Mouse (Mus musculus) neural tube, embryonic 11.5 days (tissue): Measurements from ENCODE around the gene Trmt61a. TPM values are rescaled to one million over a fixed set of nuclear protein-coding genes. Genes with fewer than 3 reads are reported as not detected.

ENCODE experiments used
- ATAC-seq: fragments of 200-750 bp; cut with Nextera tagmentation; 2 replicates; pipeline ENCODE4 v1.8.0; 2017; ENCODE audit warnings: moderate number of reproducible peaks, mild to moderate bottlenecking, moderate TSS enrichment, moderate library complexity; ENCODE audit not compliant: insufficient read depth, low FRiP score, low TSS enrichment
- DNase-seq: peaks from one replicate; pipeline ENCODE4 v3.0.0-alpha.2; 2015; ENCODE audit warnings: low spot score
- H3K27ac ChIP-seq: fragments of 300-500 bp; sonication (generic); 2 replicates; pipeline ENCODE4 v1.5.1; 2014; ENCODE audit warnings: low read depth, mild to moderate bottlenecking, low read length
- H3K27me3 ChIP-seq: fragments of 300-500 bp; sonication (generic); 2 replicates; pipeline ENCODE4 v1.6.1; 2014; ENCODE audit warnings: mild to moderate bottlenecking, low read length, mixed read lengths; ENCODE audit not compliant: control insufficient read depth, insufficient read depth
- H3K36me3 ChIP-seq: fragments of 300-500 bp; sonication (generic); 2 replicates; pipeline ENCODE4 v1.6.1; 2014; ENCODE audit warnings: mild to moderate bottlenecking, low read length, moderate library complexity, mixed read lengths; ENCODE audit not compliant: control insufficient read depth, insufficient read depth
- H3K4me1 ChIP-seq: fragments of 300-500 bp; sonication (generic); 2 replicates; pipeline ENCODE4 v1.6.1; 2014; ENCODE audit warnings: low read length, mixed read lengths; ENCODE audit not compliant: control insufficient read depth, insufficient read depth
- H3K4me2 ChIP-seq: fragments of 300-500 bp; sonication (generic); 2 replicates; pipeline ENCODE4 v1.6.1; 2014; ENCODE audit warnings: low read depth, mild to moderate bottlenecking, moderate library complexity
- H3K4me3 ChIP-seq: fragments of 300-500 bp; sonication (generic); 2 replicates; pipeline ENCODE4 v1.5.1; 2014; ENCODE audit warnings: low read depth, low read length
- H3K9ac ChIP-seq: fragments of 300-500 bp; sonication (generic); 2 replicates; pipeline ENCODE4 v1.6.1; 2014; ENCODE audit warnings: mild to moderate bottlenecking, low read length
- H3K9me3 ChIP-seq: fragments of 300-500 bp; sonication (generic); 2 replicates; pipeline ENCODE4 v1.6.1; 2016; ENCODE audit warnings: low read length; ENCODE audit not compliant: control insufficient read depth
- WGBS: fragments of 180-500 bp; shearing (Covaris S2); extraction: QIAGEN DNeasy Blood & Tissue Kit; methylation state at CpG from one replicate; pipeline ENCODE4 v1.1.7; 2014; 5-methylcytosine and 5-hydroxymethylcytosine counted together
- polyA plus RNA-seq: library from polyadenylated mRNA; unstranded; fragments of >200 nt; fragmentation: Nextera tagmentation; extraction: Ambion mirVana; gene quantifications from 2 replicates; pipeline ENCODE4 v1.2.1, GENCODE M21; 2014

The Trmt61a gene
- polyA plus RNA-seq, 1 experiment from 2014 or later: 6.6 TPM

DNA sequence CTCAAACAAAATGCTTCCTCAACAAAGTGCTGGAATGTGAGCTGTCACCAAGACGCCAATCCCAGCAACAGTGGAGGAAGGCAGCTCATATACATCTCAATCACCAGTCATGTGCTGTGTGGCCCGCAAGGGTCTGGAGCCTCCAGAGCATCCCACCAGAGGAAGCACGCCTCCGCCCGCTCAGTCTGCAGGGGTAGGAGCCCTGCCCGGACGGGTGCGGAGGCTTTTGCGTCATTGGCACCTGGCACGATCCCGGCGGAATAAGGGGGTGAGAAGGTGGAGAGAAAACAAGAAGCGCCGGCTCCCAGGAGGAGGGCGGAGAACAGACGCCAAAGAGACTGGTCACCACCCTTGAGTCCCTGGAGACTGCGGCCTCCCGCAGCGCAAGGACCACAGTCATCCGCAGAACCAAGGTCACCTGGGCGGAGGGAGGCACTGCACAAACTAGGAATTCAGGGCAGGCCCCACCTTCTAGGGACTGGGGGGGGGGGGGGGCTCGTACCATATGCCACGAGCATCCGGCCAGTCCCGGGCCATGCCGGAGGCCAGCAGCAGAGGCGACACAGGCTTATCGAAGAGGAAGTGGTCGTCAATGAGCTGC, 7.4 kb upstream of the Trmt61a start:
- Histone ChIP-seq H3K27me3 (peaks cover 6% of the 10 kb centered on the region), H3K27ac (peak overlapping the region; percentile 29; the same call in 1 of the 2 replicates), H3K9ac (peak overlapping the region; percentile 71), H3K4me3 (peak overlapping the region; percentile 83), H3K4me1 (peaks cover 14% of the 10 kb centered on the region), H3K9me3 (no peaks in the 10 kb centered on the region), H3K4me2 (peak overlapping the region; percentile 88), H3K36me3 (no peaks in the 10 kb centered on the region)
- peak; percentile 46 for DNase-seq
- WGBS: 5% methylated on average over 21 of the region's 29 CpGs
- no peak for ATAC-seq

DNA sequence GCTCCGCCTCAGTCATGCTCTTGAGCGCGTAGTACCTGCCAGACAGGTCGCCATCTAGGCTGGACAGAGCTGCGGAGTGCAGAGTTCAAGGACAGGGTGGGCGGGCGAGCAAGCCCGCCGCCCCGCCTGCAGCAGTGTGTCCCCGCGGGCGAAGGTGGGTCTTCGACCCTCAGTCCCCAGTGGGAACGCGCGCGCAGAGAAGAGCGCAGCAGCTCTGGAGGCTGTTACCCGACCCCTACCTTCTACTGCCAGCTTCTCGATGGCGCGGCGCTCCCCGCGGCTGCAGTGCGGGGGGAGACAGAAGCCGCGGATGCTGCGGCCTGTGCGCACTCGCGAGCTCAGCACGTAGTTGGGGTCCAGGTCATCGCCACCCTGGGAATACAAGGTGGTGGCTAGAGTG, 6.9 kb upstream of the Trmt61a start:
- Histone ChIP-seq H3K4me3 (peak overlapping the region; percentile 83), H3K4me1 (peaks cover 14% of the 10 kb centered on the region), H3K27me3 (peaks cover 6% of the 10 kb centered on the region), H3K9me3 (no peaks in the 10 kb centered on the region), H3K9ac (peak overlapping the region; percentile 71), H3K4me2 (peak overlapping the region; percentile 88), H3K36me3 (no peaks in the 10 kb centered on the region), H3K27ac (peak overlapping the region; percentile 78)
- DNase-seq (peak; percentile 35), ATAC-seq (no peak)
- under 1% methylated on average over 35 of the region's 35 CpGs for WGBS

DNA sequence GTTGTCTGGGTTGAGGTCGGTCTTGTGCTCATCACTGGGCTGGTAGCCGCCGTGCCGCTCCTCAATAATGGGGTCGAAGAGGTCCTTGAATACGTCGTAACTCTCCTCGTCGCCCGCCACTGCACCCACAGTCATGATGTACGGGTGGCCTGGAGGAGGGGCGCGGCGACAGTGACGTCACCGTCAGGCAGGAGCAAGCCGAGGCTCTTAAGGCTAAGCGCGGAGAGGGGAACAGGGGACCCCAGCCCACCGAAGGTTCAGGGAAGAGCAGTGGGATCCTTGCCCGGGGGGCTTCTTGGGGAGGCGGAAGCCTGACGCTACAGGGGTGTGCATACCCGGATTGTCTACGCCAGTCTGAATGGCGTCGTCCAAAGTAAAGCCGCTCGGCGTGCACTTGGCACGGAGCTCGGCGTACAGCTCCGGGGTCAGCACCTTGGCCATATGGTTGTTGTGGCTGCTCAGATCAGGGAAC, 6.4 kb upstream of the Trmt61a start:
- Histone ChIP-seq H3K36me3 (no peaks in the 10 kb centered on the region), H3K4me2 (peak overlapping the region; percentile 88), H3K4me3 (peak overlapping the region; percentile 83), H3K27ac (peak overlapping the region; percentile 78), H3K9me3 (no peaks in the 10 kb centered on the region), H3K9ac (peak overlapping the region; percentile 71), H3K27me3 (peaks cover 6% of the 10 kb centered on the region), H3K4me1 (peaks cover 14% of the 10 kb centered on the region)
- under 1% methylated on average over 34 of the region's 34 CpGs for WGBS
- ATAC-seq (peak; percentile 36), DNase-seq (peak; percentile 75)

DNA sequence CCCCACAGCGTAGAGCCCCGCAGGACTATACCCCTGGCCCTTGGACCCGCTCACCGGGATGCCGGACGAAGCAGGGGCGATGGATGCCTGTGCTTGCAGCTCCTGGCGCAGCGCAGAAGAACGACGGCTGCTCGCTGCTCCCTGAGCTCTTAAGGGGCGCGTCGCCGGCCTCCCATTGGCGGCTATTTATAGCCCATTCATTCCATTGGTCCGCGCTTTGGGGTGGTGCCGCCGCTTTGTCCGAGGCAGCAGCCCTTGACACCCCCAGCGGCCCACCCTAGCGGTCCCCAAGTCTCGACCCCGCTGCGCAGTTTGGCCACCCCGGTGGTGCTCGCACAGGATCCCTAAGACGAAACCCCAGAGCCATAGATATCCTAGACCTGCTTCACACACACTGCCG, 5.7 kb upstream of the Trmt61a start, which contains the start of gene Ckb:
TSS of gene Ckb (minus strand) at position 163 of the 400 bp plus-strand sequence.
- ATAC-seq (peak; percentile 84), DNase-seq (peak; percentile 92)
- peaks cover 6% of the 10 kb centered on the region for H3K27me3 ChIP-seq
- peaks cover 18% of the 10 kb centered on the region for H3K4me1 ChIP-seq
- H3K9me3 ChIP-seq: no peaks in the 10 kb centered on the region
- H3K27ac ChIP-seq: peak within 1 kb of the TSS; percentile 78
- WGBS: 0% methylated on average over 31 of the region's 31 CpGs
- peak within 1 kb of the TSS; percentile 71 for H3K9ac ChIP-seq
- H3K36me3 ChIP-seq: no peaks in the 10 kb centered on the region
- H3K4me3 ChIP-seq: peak within 1 kb of the TSS; percentile 83
- H3K4me2 ChIP-seq: peak within 1 kb of the TSS; percentile 88

DNA sequence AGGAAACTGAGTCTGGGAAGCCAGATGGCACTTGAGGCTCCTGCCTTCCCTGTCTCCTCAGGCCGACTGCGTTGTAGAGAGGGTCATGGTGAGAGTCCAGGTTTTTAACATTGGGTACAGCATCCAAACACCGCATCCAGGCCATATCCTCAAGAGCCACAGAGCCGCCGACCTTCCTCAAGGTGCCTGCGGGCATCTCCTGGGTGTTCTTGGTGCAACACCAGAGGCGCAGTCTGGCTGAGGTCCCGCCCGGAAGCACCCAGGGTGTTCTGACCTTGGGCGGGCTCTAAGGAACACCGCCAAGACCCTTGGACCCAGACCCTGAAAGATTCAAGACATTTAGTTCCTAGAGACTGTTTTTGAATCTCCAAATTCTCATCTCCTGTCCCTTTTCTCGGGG, 5.3 kb upstream of the Trmt61a start:
- no peaks in the 10 kb centered on the region for H3K36me3 ChIP-seq
- H3K4me2 ChIP-seq: peak overlapping the region; percentile 88
- 8% methylated on average over 12 of the region's 12 CpGs for WGBS
- H3K4me3 ChIP-seq: peak overlapping the region; percentile 83
- H3K27ac ChIP-seq: peak overlapping the region; percentile 78
- no peaks in the 10 kb centered on the region for H3K9me3 ChIP-seq
- peaks cover 22% of the 10 kb centered on the region for H3K4me1 ChIP-seq
- peak overlapping the region; percentile 66 for H3K9ac ChIP-seq
- DNase-seq (no peak), ATAC-seq (no peak)
- H3K27me3 ChIP-seq: peaks cover 6% of the 10 kb centered on the region

DNA sequence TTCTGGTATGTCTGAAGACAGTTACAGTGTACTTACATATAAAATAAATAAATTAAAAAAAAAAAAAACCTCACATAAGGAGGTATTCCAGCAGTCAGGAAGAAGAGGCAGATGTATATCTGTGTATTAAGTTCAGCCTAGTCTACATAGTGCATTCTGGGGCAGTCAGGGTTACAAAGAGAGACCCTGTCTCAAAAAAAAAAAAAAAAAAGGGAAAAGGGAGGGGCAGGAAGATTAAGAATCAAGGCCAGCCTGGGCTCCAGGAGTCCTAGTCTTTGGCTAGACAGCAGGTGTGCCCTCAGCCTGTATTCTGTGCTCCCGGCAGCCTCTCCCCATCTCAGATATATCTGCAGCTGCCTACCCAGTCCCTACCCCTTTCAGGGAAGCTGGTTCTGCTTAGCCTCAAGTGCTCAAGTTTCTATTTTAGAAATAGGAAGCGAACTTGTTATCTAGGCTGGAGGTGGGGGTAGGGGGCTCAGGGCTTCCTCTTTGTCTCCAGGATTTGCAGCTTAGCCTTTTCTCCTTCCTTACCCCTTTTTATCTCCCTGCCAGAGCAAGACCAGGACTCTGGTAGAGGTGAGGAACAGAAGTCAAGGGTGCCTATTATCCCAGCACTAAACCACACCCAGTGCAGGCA, 2.9 kb upstream of the Trmt61a start:
- H3K4me1 ChIP-seq: peaks cover 26% of the 10 kb centered on the region
- DNase-seq (no peak), ATAC-seq (no peak)
- no peaks in the 10 kb centered on the region for H3K9me3 ChIP-seq
- no peaks in the 10 kb centered on the region for H3K36me3 ChIP-seq
- no peak overlapping the region for H3K9ac ChIP-seq
- peaks cover 6% of the 10 kb centered on the region for H3K27me3 ChIP-seq
- no peak overlapping the region for H3K27ac ChIP-seq
- no peak overlapping the region for H3K4me3 ChIP-seq
- WGBS: 82% methylated on average over 2 of the region's 2 CpGs
- no peak overlapping the region for H3K4me2 ChIP-seq

DNA sequence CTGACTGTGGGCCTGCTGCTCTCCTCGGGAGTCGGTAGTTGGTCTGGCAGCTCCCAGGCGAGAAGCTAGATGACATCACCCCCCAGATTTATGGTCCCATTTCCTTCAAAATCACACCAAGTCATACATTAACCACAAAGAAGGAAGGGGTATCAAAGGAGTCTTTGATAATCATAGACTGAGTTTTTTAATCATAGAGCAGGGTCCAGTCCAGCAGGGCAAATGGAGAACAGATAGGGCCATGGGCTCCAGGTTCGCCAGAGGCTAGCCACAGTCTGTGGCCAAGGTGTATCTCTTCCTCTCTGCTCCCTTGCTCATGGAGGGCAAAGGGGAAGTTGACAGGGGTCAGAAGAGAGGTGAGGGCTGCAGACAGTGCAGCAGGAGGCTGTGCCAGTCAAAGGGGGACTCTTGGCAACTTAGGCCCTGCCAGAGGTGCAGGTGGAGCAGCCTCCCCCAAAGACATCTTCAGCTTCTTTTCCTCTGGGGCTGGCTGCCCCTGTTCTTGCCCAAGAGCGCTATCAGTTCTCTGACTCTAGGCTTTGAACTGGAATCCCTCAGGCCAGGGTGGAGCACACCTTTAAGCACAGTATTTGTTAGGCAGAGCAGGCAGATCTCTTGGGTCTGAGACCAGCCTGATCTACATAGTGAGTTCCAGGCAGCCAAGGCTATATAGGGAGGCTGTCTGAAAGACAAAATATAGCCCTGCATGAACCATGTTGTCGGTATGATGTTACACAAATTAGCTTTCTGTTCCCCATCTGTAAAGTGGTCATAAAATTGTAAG, 1.9 kb upstream of the Trmt61a start:
- H3K9ac ChIP-seq: no peak overlapping the region
- WGBS: 74% methylated on average over 6 of the region's 6 CpGs

DNA sequence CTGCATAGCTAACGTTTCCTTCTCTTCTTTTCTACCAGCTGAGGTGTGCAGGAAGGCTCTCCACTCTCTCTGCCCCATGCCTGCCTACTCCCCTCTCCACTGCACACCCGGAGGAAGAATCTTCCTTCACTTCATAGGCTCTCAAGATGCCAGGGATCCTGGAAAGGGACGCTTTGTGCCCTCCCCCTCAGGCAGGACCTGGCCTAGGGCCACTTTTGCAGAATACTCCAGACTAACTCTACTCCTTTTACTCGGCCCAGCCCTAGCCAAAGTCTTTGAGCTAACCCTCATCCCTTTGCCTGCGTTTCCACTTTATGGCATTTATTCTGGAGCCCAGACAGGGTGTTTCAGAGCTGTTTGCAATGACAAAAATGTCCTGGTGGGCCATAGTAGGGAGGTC, 484 bp upstream of the Trmt61a start:
- peak overlapping the region; percentile 93 for H3K4me3 ChIP-seq
- WGBS: 14% methylated on average over 5 of the region's 5 CpGs
- H3K9ac ChIP-seq: peak overlapping the region; percentile 78
- H3K4me1 ChIP-seq: peaks cover 20% of the 10 kb centered on the region
- peak overlapping the region; percentile 93 for H3K4me2 ChIP-seq
- no peak for DNase-seq
- no peaks in the 10 kb centered on the region for H3K9me3 ChIP-seq
- peaks cover 6% of the 10 kb centered on the region for H3K27me3 ChIP-seq
- H3K27ac ChIP-seq: peak overlapping the region; percentile 90
- ATAC-seq: no peak; the same call in 1 of the 2 replicates
- H3K36me3 ChIP-seq: peaks cover under 1% of the 10 kb centered on the region; the same call in 1 of the 2 replicates

More for the DNA sequence above, 1.9 kb upstream of the Trmt61a start:
- Histone ChIP-seq H3K4me2 (no peak overlapping the region), H3K27ac (no peak overlapping the region), H3K4me1 (peaks cover 21% of the 10 kb centered on the region), H3K27me3 (peaks cover 6% of the 10 kb centered on the region), H3K36me3 (no peaks in the 10 kb centered on the region), H3K9me3 (no peaks in the 10 kb centered on the region), H3K4me3 (no peak overlapping the region)
- DNase-seq (no peak), ATAC-seq (no peak)
